Mouse (Mus musculus): ENCODE results near the gene Ascc1. TPM values are rescaled to one million over a fixed set of nuclear protein-coding genes. Genes with fewer than 3 reads are reported as not detected.
A peak's percentile ranks its signal among the peaks of the same experiment; 100 is the strongest.

Ascc1 gene
- polyA plus RNA-seq, 1 experiment from 2014 or later: 46.6 TPM

DNA sequence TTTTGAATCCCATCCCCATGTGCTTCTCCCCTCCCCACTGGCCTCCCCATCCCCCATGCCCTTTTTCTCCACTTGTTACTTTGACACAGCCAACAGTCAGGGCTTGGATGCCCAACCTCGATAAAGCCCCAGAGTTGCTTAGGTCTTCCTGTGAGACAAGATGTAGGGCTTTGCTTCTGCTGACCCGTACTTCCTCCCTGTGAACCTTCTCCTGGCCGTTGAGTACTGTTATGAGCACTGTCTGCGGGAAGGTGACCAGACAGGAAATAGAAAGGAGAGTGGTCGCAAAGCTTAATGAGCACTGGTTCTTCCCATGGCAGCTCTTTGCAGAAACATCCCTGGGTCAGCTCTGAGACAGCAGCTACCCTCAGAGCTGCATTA, 78.0 kb downstream of the Ascc1 start:
- no peak for ATAC-seq (ENCODE audit: insufficient number of reproducible peaks, insufficient read depth, low FRiP score, low read depth)
- H3K27ac ChIP-seq (ENCODE audit: low read length): peak overlapping the region; percentile 74; the same call in 1 of the 2 replicates
- H3K36me3 ChIP-seq (ENCODE audit: control insufficient read depth, insufficient read depth, low read length): no peaks in the 10 kb centered on the region
- no peak overlapping the region for H3K4me2 ChIP-seq (replicated peaks; ENCODE audit: low read depth, low read length)
- no peaks in the 10 kb centered on the region for H3K27me3 ChIP-seq (ENCODE audit: control insufficient read depth, insufficient read depth, low read length)
- 0 out of 2 replicates have a peak overlapping the region, but pooled peaks have one; percentile 7 for H3K9ac ChIP-seq (replicated peaks; ENCODE audit: low read depth, low read length)
- H3K4me1 ChIP-seq (ENCODE audit: control insufficient read depth, insufficient read depth, low read length): peaks cover 22% of the 10 kb centered on the region
- no peak overlapping the region for H3K4me3 ChIP-seq (ENCODE audit: low read depth, low read length)
- H3K9me3 ChIP-seq (ENCODE audit: control insufficient read depth, low read depth, low read length): no peaks in the 10 kb centered on the region
- WGBS: 34% methylated on average over 5 of the region's 5 CpGs

DNA sequence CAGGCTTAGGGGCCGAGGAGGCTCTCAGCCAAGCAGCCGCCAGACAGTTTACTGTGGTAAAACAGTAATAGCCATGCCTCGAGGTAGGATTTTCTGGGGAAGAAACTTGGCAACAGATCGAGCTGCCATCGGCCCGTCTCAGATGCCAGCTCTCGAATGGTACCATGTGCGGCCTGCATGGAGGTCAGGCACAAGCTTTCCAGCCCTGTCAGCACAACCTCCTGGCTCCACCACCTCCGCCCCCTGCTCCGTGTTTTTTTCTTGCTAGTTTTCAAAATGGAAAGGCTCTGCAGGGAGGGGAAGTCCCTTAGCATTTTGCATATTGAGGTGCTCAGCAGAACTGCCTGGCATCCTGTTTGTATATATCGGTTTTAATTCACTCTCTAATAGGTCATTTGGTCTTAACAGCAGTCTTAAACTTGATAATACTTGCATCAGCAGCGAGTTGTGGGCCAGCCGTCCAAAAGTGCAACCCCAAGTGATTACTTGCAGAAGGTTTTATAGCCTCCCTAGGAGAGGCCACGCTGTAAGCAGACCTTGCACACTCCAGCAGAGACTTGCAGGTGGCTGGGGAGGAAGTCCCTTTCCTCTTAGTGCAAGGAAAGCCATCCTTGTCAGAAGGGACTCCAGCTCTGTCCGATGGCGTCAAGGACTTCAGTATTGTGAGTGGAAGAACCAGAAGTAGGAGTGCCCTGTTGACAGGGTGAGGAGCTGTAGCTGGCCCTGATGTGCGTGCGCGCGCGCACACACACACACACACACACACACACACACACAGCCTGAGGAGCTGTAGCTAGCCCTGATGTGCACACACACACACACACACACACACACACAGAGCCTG, 78.6 kb downstream of the Ascc1 start:
- Histone ChIP-seq H3K4me3 (ENCODE audit: low read depth, low read length) (no peak overlapping the region), H3K4me1 (ENCODE audit: control insufficient read depth, insufficient read depth, low read length) (peaks cover 22% of the 10 kb centered on the region), H3K9ac (replicated peaks; ENCODE audit: low read depth, low read length) (0 out of 2 replicates have a peak overlapping the region, but pooled peaks have one; percentile 7), H3K36me3 (ENCODE audit: control insufficient read depth, insufficient read depth, low read length) (no peaks in the 10 kb centered on the region), H3K27me3 (ENCODE audit: control insufficient read depth, insufficient read depth, low read length) (no peaks in the 10 kb centered on the region), H3K9me3 (ENCODE audit: control insufficient read depth, low read depth, low read length) (no peaks in the 10 kb centered on the region), H3K4me2 (replicated peaks; ENCODE audit: low read depth, low read length) (no peak overlapping the region), H3K27ac (ENCODE audit: low read length) (peak overlapping the region; percentile 74; the same call in 1 of the 2 replicates)
- ATAC-seq (ENCODE audit: insufficient number of reproducible peaks, insufficient read depth, low FRiP score, low read depth): no peak; the same call in 1 of the 2 replicates
- 56% methylated on average over 21 of the region's 21 CpGs for WGBS

DNA sequence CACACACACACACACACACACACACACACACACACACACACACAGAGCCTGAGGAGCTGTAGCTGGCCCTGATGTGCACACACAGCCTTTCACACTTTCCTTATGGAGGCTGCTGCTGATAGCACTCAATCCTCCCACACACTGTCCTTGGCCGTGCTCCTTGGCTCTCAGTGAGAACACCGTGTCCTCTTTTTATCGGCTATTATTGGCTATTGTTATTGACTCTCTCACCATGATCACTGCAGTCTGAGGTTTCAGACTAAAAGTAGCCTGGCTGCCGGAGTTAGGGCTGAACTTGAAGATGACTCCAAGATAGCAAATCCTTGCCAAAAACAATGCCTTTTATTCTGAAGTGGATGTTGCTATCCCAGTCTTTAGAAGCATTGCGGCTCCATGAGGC, 79.3 kb downstream of the Ascc1 start:
- 48% methylated on average over 5 of the region's 5 CpGs for WGBS
- Histone ChIP-seq H3K4me2 (replicated peaks; ENCODE audit: low read depth, low read length) (no peak overlapping the region), H3K4me1 (ENCODE audit: control insufficient read depth, insufficient read depth, low read length) (peaks cover 22% of the 10 kb centered on the region), H3K9me3 (ENCODE audit: control insufficient read depth, low read depth, low read length) (no peaks in the 10 kb centered on the region), H3K4me3 (ENCODE audit: low read depth, low read length) (no peak overlapping the region), H3K27me3 (ENCODE audit: control insufficient read depth, insufficient read depth, low read length) (no peaks in the 10 kb centered on the region), H3K9ac (replicated peaks; ENCODE audit: low read depth, low read length) (no peak overlapping the region), H3K36me3 (ENCODE audit: control insufficient read depth, insufficient read depth, low read length) (no peaks in the 10 kb centered on the region), H3K27ac (ENCODE audit: low read length) (no peak overlapping the region; the same call in 1 of the 2 replicates)
- no peak for ATAC-seq (ENCODE audit: insufficient number of reproducible peaks, insufficient read depth, low FRiP score, low read depth)

DNA sequence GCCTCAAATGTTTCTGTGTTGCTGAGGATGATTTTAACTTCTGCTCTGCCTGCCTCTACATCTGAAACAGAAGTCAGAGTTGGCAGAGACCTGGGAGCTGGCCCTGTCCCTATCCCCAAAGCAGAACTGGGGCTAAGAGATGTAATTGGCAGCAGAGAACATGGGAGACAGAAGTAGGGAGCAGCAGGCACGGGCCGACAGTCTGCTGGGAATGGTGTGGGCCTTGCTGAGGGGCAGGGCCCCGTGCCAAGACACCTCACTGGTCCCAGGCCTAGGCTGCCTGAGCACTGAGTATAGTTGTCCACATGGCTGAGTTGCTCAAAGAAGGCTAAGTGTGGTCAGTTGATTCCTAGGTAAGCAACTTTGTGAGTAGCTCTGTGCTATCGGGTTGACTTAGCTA, 81.5 kb downstream of the Ascc1 start:
- Histone ChIP-seq H3K4me2 (replicated peaks; ENCODE audit: low read depth, low read length) (no peak overlapping the region), H3K36me3 (ENCODE audit: control insufficient read depth, insufficient read depth, low read length) (no peaks in the 10 kb centered on the region), H3K9me3 (ENCODE audit: control insufficient read depth, low read depth, low read length) (no peaks in the 10 kb centered on the region), H3K9ac (replicated peaks; ENCODE audit: low read depth, low read length) (no peak overlapping the region), H3K27me3 (ENCODE audit: control insufficient read depth, insufficient read depth, low read length) (no peaks in the 10 kb centered on the region), H3K4me3 (ENCODE audit: low read depth, low read length) (no peak overlapping the region), H3K4me1 (ENCODE audit: control insufficient read depth, insufficient read depth, low read length) (peaks cover 14% of the 10 kb centered on the region), H3K27ac (ENCODE audit: low read length) (no peak overlapping the region)
- ATAC-seq (ENCODE audit: insufficient number of reproducible peaks, insufficient read depth, low FRiP score, low read depth): no peak
- 92% methylated on average over 4 of the region's 4 CpGs for WGBS

DNA sequence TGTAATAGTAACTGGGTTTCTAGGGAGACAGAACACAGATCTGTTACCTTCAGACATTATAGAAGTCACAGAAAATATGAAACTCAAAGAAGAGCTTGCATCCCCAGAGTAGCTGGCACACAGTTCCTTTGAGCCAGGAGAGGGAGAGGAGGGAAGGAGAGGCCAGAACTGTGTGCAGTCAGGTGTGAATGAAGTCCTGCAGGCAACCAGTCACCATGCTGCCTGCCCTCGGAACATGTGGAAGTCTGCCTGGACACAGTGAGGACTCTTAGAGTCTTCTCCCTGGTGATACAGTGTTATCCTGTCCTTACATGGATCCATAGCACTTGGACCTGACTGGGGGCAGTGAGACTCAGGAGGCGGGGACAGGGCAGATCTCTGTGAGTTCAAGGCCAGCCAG, 89.7 kb downstream of the Ascc1 start:
- Histone ChIP-seq H3K27ac (ENCODE audit: low read length) (no peak overlapping the region), H3K9ac (replicated peaks; ENCODE audit: low read depth, low read length) (no peak overlapping the region), H3K27me3 (ENCODE audit: control insufficient read depth, insufficient read depth, low read length) (no peaks in the 10 kb centered on the region), H3K9me3 (ENCODE audit: control insufficient read depth, low read depth, low read length) (no peaks in the 10 kb centered on the region), H3K4me1 (ENCODE audit: control insufficient read depth, insufficient read depth, low read length) (peaks cover 15% of the 10 kb centered on the region; the same call in 1 of the 2 replicates), H3K36me3 (ENCODE audit: control insufficient read depth, insufficient read depth, low read length) (no peaks in the 10 kb centered on the region), H3K4me2 (replicated peaks; ENCODE audit: low read depth, low read length) (no peak overlapping the region), H3K4me3 (ENCODE audit: low read depth, low read length) (no peak overlapping the region)
- no peak for ATAC-seq (ENCODE audit: insufficient number of reproducible peaks, insufficient read depth, low FRiP score, low read depth)
- 89% methylated on average over 2 of the region's 2 CpGs for WGBS

DNA sequence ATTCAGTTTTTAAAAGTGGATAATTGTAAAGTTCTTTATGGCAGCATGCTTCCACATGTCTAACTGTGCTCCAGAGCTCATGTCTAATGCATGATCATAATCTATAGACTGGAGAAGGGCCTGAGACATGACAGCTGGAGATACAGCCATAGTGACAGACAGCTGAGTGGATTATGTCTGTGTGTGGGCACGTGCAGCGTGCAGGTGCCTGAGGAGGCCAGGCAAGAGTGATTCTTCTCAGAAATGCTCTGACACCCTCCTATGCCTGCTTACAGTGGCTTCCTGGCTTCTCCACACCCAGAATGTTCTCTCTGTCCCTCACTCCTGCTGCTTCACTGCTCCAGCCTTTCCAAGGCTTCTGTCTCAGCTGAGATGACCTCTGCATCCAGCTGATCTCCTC, 91.1 kb downstream of the Ascc1 start:
- no peak overlapping the region for H3K4me2 ChIP-seq (replicated peaks; ENCODE audit: low read depth, low read length)
- H3K27ac ChIP-seq (ENCODE audit: low read length): no peak overlapping the region
- H3K4me1 ChIP-seq (ENCODE audit: control insufficient read depth, insufficient read depth, low read length): peaks cover 21% of the 10 kb centered on the region; the same call in 1 of the 2 replicates
- ATAC-seq (ENCODE audit: insufficient number of reproducible peaks, insufficient read depth, low FRiP score, low read depth): no peak
- 70% methylated on average over 2 of the region's 2 CpGs for WGBS
- no peaks in the 10 kb centered on the region for H3K36me3 ChIP-seq (ENCODE audit: control insufficient read depth, insufficient read depth, low read length)
- H3K27me3 ChIP-seq (ENCODE audit: control insufficient read depth, insufficient read depth, low read length): no peaks in the 10 kb centered on the region
- no peak overlapping the region for H3K4me3 ChIP-seq (ENCODE audit: low read depth, low read length)
- no peaks in the 10 kb centered on the region for H3K9me3 ChIP-seq (ENCODE audit: control insufficient read depth, low read depth, low read length)
- no peak overlapping the region for H3K9ac ChIP-seq (replicated peaks; ENCODE audit: low read depth, low read length)

DNA sequence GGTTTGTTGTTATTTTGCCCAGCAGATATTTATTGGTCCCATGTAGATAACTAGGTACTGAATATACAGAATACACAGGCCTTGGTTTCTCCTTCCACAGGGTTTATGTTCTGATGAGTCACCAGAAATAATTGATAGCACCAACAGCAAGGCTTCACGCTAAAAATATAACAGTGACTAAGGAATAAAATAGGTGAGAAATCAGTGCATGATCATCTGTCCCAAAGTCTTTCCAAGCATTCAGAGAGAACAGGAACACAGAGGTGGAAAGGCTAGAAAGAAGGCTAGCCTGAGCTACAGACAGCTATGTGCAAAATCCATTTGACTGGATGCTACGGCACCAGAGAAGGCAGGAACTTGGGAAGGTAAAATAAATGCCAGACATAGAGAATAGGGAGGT, 93.0 kb downstream of the Ascc1 start:
- H3K9me3 ChIP-seq (ENCODE audit: control insufficient read depth, low read depth, low read length): no peaks in the 10 kb centered on the region
- H3K27ac ChIP-seq (ENCODE audit: low read length): no peak overlapping the region
- peaks cover 21% of the 10 kb centered on the region; the same call in 1 of the 2 replicates for H3K4me1 ChIP-seq (ENCODE audit: control insufficient read depth, insufficient read depth, low read length)
- H3K36me3 ChIP-seq (ENCODE audit: control insufficient read depth, insufficient read depth, low read length): no peaks in the 10 kb centered on the region
- H3K4me3 ChIP-seq (ENCODE audit: low read depth, low read length): no peak overlapping the region
- ATAC-seq (ENCODE audit: insufficient number of reproducible peaks, insufficient read depth, low FRiP score, low read depth): no peak
- H3K27me3 ChIP-seq (ENCODE audit: control insufficient read depth, insufficient read depth, low read length): no peaks in the 10 kb centered on the region
- WGBS: 81% methylated on average over 2 of the region's 2 CpGs
- H3K4me2 ChIP-seq (replicated peaks; ENCODE audit: low read depth, low read length): no peak overlapping the region
- H3K9ac ChIP-seq (replicated peaks; ENCODE audit: low read depth, low read length): no peak overlapping the region

DNA sequence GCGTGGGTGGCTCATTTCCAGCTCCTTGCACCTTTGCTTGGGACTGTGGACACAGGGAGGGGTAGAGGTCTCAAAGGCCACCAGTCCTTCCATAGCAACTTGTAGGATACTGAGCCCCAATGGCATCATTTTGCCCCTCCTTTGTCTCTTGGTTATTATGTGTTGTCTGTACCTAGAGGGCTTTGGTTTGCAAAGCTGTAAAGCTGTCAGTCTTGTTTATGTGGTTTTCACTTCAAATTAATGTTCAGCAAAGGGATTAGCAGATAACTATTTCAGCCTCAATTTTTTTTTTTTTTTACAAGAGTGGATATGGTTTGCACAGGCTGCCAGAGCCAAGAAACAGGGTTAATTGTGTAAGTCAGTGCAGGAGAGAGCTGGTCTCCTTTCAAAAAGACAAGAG, 93.7 kb downstream of the Ascc1 start:
- Histone ChIP-seq H3K9me3 (ENCODE audit: control insufficient read depth, low read depth, low read length) (no peaks in the 10 kb centered on the region), H3K27ac (ENCODE audit: low read length) (no peak overlapping the region), H3K9ac (replicated peaks; ENCODE audit: low read depth, low read length) (no peak overlapping the region), H3K4me3 (ENCODE audit: low read depth, low read length) (no peak overlapping the region), H3K27me3 (ENCODE audit: control insufficient read depth, insufficient read depth, low read length) (no peaks in the 10 kb centered on the region), H3K36me3 (ENCODE audit: control insufficient read depth, insufficient read depth, low read length) (no peaks in the 10 kb centered on the region), H3K4me1 (ENCODE audit: control insufficient read depth, insufficient read depth, low read length) (peaks cover 21% of the 10 kb centered on the region; the same call in 1 of the 2 replicates), H3K4me2 (replicated peaks; ENCODE audit: low read depth, low read length) (no peak overlapping the region)
- 65% methylated on average over 1 of the region's 1 CpGs for WGBS
- no peak for ATAC-seq (ENCODE audit: insufficient number of reproducible peaks, insufficient read depth, low FRiP score, low read depth)
